Mouse (Mus musculus) G1E (cell line): ENCODE data around the gene Magix. TPM values are rescaled to one million over a fixed set of nuclear protein-coding genes. Genes with fewer than 3 reads are reported as not detected.

Experiments used
- ATAC-seq: 2 replicates; pipeline ENCODE4 v1.8.0; 2016; ENCODE audit warnings: mild to moderate bottlenecking; ENCODE audit not compliant: insufficient number of reproducible peaks, poor library complexity, low FRiP score, severe bottlenecking; ENCODE audit errors: extremely low read depth
- DNase-seq: peaks from one replicate; pipeline ENCODE4 v3.0.0; 2012; ENCODE audit warnings: low spot score
- H3K27me3 ChIP-seq: 2 replicates; pipeline ENCODE4 v1.6.1; 2012; ENCODE audit warnings: mild to moderate bottlenecking, low read length, inconsistent platforms; ENCODE audit not compliant: insufficient read depth
- H3K36me3 ChIP-seq: replicated peaks from 2 replicates; pipeline ENCODE3; 2012; ENCODE audit warnings: mild to moderate bottlenecking, inconsistent platforms
- H3K4me1 ChIP-seq: 2 replicates; pipeline ENCODE4 v1.6.1; 2012; ENCODE audit warnings: low read depth, low read length, inconsistent platforms, mixed read lengths; ENCODE audit not compliant: insufficient read depth
- H3K4me3 ChIP-seq: 2 replicates; pipeline ENCODE4 v1.5.1; 2012; ENCODE audit warnings: low read depth, mild to moderate bottlenecking, inconsistent platforms, low read length, moderate library complexity, mixed read lengths
- H3K9me3 ChIP-seq: replicated peaks from 2 replicates; pipeline ENCODE4 v1.6.1; 2012; ENCODE audit warnings: inconsistent platforms
- CTCF ChIP-seq: IDR thresholded peaks from 2 replicates; pipeline ENCODE4 v1.5.1; 2012; ENCODE audit warnings: low read depth, low read length, inconsistent platforms, mixed read lengths
- GATA1 ChIP-seq: IDR thresholded peaks from 2 replicates; pipeline ENCODE4 v1.6.1; 2012; ENCODE audit warnings: borderline replicate concordance, low read length, inconsistent platforms, mixed read lengths
- GATA2 ChIP-seq: IDR thresholded peaks from 2 replicates; pipeline ENCODE4 v1.6.1; 2012; ENCODE audit warnings: low read depth, low read length, inconsistent platforms, borderline replicate concordance
- POLR2AphosphoS5 ChIP-seq: IDR thresholded peaks from 2 replicates; pipeline ENCODE4 v1.6.1; 2012; ENCODE audit warnings: low read depth, low read length, inconsistent platforms; ENCODE audit not compliant: insufficient replicate concordance
- TAL1 ChIP-seq: conservative IDR thresholded peaks from 2 replicates; pipeline ENCODE4 v1.6.1; 2012; ENCODE audit warnings: low read depth, low read length, inconsistent platforms, mixed read lengths
- polyA plus RNA-seq: library from polyadenylated mRNA; stranded (reverse); fragments of >175 nt; gene quantifications from 2 replicates; pipeline ENCODE4 v1.2.3, GENCODE M21; 2012
- total RNA-seq, 2 experiments: library from RNA; stranded (forward) in 1 of 2; stranded (reverse) in 1 of 2; fragments of 200-1000 nt in 1 of 2; fragments of >200 nt in 1 of 2; fragmentation: Nextera tagmentation in 1 of 2; gene quantifications; 2 replicates each; pipeline ENCODE4 v1.2.3; 2014 to 2017

Gene Magix
- total and polyA plus RNA-seq, 3 experiments = 0.05 to 0.27 TPM; not detected in 1

DNA sequence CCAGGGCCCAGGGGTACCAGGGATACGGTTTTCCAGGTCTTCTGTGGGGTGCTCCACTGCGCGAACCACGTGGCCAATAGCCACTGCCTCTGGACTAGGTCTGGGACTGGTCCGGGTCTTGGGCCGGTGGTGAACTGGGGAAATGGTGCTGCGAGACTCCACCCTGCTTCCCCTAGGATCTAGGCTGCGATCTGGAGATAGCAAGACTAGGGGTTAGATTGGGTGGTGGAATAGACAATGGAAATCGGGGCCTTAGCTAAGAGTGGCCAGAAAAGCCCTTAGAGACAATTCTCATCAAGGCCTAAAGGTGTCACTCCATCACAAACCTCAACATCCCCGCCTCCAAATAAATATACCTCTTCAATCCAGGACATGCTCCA, 6.1 kb downstream of the Magix start:
- ATAC-seq (no peak), DNase-seq (no peak)
- H3K4me3 ChIP-seq = peak overlapping the region; percentile 44; the same call in 1 of the 2 replicates
- TF ChIP-seq CTCF (no peak), GATA1 (no peak), TAL1 (no peak), POLR2AphosphoS5 (no peak), GATA2 (no peak)
- H3K4me1 ChIP-seq = peaks cover 57% of the 10 kb centered on the region
- no peaks in the 10 kb centered on the region for H3K27me3 ChIP-seq
- H3K36me3 ChIP-seq = no peaks in the 10 kb centered on the region
- no peaks in the 10 kb centered on the region for H3K9me3 ChIP-seq

DNA sequence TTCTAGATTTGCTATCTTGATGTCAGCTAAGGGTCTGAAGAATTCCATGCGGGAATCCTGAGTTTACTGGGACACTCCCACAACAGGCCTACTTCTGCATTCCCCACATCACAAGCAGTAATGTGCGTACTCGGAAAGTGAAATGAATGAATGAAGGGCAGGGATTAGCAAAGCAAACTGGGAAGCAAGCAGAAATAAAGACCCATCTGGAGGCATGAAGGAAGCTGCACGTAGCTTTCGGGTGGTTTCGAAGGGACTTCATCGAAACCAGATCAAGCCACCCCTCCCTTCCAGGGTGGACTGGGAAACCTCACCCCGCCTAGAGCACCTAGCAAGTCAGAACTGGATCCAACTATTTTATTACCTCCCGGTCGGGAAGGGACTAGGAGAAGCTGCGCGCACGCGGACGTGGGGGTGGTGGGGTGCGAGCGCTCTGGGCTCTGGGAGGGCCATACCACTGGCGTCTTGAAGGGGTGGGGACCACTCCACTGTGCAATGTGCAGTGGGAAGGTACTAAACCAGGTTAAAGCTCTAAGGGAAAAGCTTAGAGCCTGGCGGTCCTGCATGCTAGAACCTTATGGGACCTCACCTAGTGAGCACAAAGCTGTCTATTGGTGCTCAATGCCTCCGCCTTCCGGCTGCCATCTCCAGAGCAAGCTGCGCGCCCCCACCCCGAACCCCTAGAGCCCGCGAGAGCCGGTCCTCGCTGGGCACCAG, 6.6 kb downstream of the Magix start:
- no peak for TF ChIP-seq GATA2
- no peak for TF ChIP-seq POLR2AphosphoS5
- TF ChIP-seq TAL1 = no peak
- TF ChIP-seq CTCF = no peak
- TF ChIP-seq GATA1 = no peak
- DNase-seq = peak; percentile 9
- Histone ChIP-seq H3K4me1 (peaks cover 52% of the 10 kb centered on the region), H3K36me3 (peaks cover 2% of the 10 kb centered on the region), H3K4me3 (peak overlapping the region; percentile 44; the same call in 1 of the 2 replicates), H3K9me3 (no peaks in the 10 kb centered on the region), H3K27me3 (no peaks in the 10 kb centered on the region)
- ATAC-seq = no peak

DNA sequence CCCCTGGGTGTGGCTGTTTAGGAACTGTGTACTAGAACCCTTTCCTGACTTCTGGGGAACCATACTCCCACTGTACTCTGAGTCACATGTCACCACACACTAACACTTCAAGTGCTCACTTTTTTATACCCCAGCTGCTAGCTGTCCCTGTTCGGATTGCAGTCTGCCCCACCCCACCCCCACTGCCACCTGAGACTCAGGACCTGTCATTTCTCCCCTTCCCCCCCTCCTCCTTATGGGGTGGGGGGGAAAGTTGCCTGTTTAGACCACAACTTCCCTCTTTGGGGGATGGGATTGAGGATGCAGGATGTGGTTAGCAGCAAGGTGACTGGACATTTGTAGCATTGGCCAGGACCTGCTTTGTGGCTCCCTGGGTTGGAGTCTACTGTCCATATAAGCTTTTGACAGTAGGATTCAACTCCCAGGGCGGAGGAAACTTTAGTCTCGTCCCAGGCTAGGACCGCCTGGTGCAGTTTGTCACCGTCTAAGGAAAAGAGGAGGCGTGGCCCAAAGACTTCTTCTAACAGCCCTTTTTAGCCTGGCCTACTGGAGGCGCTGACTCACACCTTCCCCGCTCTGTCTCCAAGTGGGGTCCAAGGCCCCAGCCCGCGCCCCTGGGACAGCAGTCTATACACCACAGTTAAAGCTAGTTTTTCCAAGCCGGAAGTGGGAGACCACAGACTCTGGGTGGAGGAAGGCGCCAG, 7.3 kb downstream of the Magix start:
- Histone ChIP-seq H3K36me3 (peaks cover 9% of the 10 kb centered on the region), H3K4me3 (peak overlapping the region; percentile 44; the same call in 1 of the 2 replicates), H3K4me1 (peaks cover 51% of the 10 kb centered on the region), H3K27me3 (no peaks in the 10 kb centered on the region), H3K9me3 (no peaks in the 10 kb centered on the region)
- no peak for TF ChIP-seq GATA2
- no peak for TF ChIP-seq GATA1
- TF ChIP-seq TAL1 = no peak
- no peak for TF ChIP-seq CTCF
- no peak for TF ChIP-seq POLR2AphosphoS5
- DNase-seq = peak; percentile 42
- ATAC-seq = peak; percentile 46

DNA sequence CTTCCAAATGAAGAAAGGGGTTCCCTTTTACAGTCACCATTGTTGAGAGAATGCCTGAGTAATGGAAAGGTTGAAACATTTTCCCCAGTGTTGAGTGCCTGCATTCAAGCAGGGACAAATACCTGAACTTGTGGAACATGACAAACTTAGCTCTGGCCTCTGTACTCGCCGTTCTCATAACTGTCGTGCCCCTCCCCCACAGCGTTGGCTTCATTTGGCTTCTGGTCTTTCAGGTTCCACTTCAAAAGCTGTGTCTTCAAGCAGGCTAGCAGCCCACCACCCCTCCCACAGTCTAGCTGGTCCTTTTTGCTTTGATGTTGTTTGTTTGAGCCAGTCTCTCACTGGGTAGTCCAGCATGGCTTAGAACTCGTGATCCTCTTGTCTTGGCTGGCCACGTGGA, 8.3 kb downstream of the Magix start:
- H3K36me3 ChIP-seq = peaks cover 13% of the 10 kb centered on the region
- H3K9me3 ChIP-seq = no peaks in the 10 kb centered on the region
- no peak overlapping the region; the same call in 1 of the 2 replicates for H3K4me3 ChIP-seq
- peaks cover 51% of the 10 kb centered on the region for H3K4me1 ChIP-seq
- TF ChIP-seq TAL1 (no peak), CTCF (no peak), GATA1 (no peak), GATA2 (no peak), POLR2AphosphoS5 (no peak)
- H3K27me3 ChIP-seq = no peaks in the 10 kb centered on the region
- DNase-seq (no peak), ATAC-seq (no peak)

DNA sequence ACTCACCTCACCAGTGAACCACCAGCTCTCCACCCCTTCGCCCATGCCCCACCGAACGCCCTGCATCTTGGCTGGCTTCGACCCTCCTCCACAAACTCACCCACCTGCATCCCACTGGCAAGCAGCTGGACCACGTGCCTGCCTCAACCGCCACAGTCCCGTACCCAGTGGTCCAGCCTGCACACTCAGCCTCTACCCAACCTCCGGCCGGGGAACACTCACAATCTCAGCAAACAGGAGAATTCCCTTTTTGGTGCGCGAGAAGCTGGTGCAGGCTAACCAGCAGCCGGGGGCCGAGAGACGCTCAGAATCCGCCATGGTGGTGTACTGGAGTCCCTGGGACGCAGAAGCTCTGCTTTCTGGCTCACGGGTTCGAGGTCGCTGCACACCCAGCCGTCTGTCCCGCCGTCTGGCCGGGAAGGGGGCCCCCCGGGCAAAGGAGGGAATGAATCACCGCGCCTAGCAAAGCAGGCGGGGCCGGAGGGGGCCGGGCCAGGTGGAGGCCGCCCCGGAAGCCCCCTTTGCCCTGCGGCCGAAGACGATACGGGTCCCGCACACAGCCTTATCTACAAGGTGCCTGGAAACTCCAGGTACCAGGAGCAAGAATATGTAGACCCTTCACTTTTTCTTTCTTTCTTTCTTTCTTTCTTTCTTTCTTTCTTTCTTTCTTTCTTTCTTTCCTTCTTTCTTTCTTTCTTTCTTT, 10.0 kb downstream of the Magix start, which contains the start of gene Plp2:
TSS of gene Plp2 (minus strand) at position 470 of the 703 bp plus-strand sequence.
- Histone ChIP-seq H3K27me3 (no peaks in the 10 kb centered on the region), H3K4me3 (peak within 1 kb of the TSS; percentile 76), H3K4me1 (peaks cover 51% of the 10 kb centered on the region), H3K36me3 (peaks cover 28% of the 10 kb centered on the region), H3K9me3 (no peaks in the 10 kb centered on the region)
- no peak for TF ChIP-seq POLR2AphosphoS5
- no peak for TF ChIP-seq GATA2
- no peak for TF ChIP-seq CTCF
- no peak for TF ChIP-seq GATA1
- no peak for TF ChIP-seq TAL1
- no peak for ATAC-seq
- DNase-seq = no peak
